Mouse (Mus musculus): ENCODE data around the gene Gm45213.
A peak's percentile ranks its signal among the peaks of the same experiment; 100 is the strongest.

Gm45213 gene

GRCm38 (mm10) chr7:66108961-66109854, 65.8 kb downstream of the Gm45213 start, which contains the start of gene Chsy1:
TSS of gene Chsy1 (plus strand) at chr7:66109515.
- DNase-seq: peak; percentile 90

DNA sequence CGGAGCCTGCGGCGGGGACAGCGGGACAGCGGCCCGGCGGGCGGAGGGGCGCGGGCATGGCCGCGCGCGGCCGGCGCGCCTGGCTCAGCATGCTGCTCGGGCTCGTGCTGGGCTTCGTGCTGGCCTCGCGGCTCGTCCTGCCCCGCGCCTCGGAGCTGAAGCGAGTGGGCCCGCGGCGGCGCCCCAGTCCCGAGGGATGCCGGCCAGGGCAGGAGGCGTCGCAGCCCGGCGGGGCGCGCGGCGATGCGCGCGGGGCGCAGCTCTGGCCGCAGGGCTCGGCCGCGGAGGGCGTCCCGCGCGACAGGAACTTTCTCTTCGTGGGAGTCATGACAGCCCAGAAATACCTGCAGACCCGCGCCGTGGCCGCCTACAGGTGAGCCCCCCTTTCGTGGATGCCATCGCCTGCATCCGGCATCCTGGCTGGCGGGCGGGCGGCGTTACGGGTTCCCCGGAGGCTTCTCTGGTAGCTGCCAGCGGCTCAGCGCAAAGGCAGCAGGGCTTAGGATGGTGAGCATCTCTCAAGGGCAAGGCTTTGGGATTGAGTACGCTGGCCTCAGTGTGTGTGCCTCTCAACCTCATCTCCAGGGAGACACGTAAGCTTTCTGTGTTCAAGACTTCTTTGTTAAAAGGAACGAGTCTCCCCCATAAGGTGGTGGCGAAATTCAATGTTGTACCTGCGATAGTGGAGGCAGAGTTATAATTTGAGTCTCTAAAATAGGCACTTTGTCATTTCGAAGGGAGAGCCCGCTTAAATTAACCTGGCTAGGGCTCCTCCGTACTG, 66.6 kb downstream of the Gm45213 start:
- peak; percentile 30 for DNase-seq

DNA sequence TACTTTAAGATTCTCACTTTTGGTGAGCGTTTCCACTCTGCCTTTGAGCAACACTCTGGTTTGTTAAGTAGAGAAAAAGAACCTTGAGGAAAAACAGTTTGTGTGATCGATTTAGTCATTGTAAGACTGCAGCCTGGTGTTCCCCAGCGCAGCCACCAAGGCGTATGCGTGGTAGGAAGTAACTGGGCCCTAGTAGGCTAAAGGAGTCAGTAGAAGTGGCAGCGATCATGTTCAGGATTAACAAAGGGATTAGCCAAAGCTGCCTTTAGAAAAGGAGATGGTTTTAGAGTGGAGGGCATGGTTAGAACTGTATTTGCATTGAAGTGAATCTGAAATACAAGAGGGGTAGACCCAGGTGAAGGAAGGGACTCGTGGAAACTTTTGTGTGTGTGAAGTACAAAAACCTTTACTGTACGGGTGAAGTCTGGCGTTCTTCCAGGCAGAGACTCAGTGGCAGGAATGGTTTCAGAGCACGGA, 67.3 kb downstream of the Gm45213 start:
- peak; percentile 45 for DNase-seq

GRCm38 (mm10) chr7:66111211-66111610, 67.8 kb downstream of the Gm45213 start:
- no peak for DNase-seq

Measured in lung, postnatal 36 days (tissue).